Mouse (Mus musculus) MEL (cell line): ENCODE measurements at regions not wholly inside any gene's neighbourhood (a gene's known extent, or its start where the extent isn't known, plus 50 kb on each side); places are given as distances from the start of the nearest gene placed in this dataset.

Experiments
- CHD1 ChIP-seq: IDR thresholded peaks from 2 replicates; pipeline ENCODE4 v1.6.1; 2012; ENCODE audit warnings: low read depth, mild to moderate bottlenecking, inconsistent platforms, low read length, improper control_type of control experiment
- CHD2 ChIP-seq: IDR thresholded peaks from 2 replicates; pipeline ENCODE4 v1.6.1; 2011; ENCODE audit warnings: low read length, improper control_type of control experiment
- CTCF ChIP-seq, 3 experiments: IDR thresholded peaks in 2 of 3; conservative IDR thresholded peaks in 1 of 3; 2 replicates each; pipeline ENCODE4 v1.5.1; 2011 to 2012; ENCODE audit warnings: low read length in 3 of 3, low read depth in 2 of 3, mild to moderate bottlenecking in 2 of 3, improper control_type of control experiment in 1 of 3, inconsistent platforms in 1 of 3, mixed read lengths in 1 of 3, moderate library complexity in 1 of 3; ENCODE audit not compliant: control insufficient read depth in 1 of 3, insufficient read depth in 1 of 3, poor library complexity in 1 of 3, severe bottlenecking in 1 of 3
- EP300 ChIP-seq, 2 experiments: IDR thresholded peaks; 2 replicates each; pipeline ENCODE4 v1.6.1; 2011; ENCODE audit warnings: improper control_type of control experiment in 2 of 2, low read length in 2 of 2, low read depth in 1 of 2, mild to moderate bottlenecking in 1 of 2
- GABPA ChIP-seq: IDR thresholded peaks from 2 replicates; pipeline ENCODE4 v1.6.1; 2012; ENCODE audit warnings: low read depth, mild to moderate bottlenecking, inconsistent platforms, low read length, improper control_type of control experiment, moderate library complexity
- MAFK ChIP-seq: IDR thresholded peaks from 2 replicates; pipeline ENCODE4 v1.6.1; 2011; ENCODE audit warnings: low read depth, mild to moderate bottlenecking, low read length, improper control_type of control experiment, borderline replicate concordance
- MYC ChIP-seq: IDR thresholded peaks from 2 replicates; pipeline ENCODE4 v1.6.1; 2011; ENCODE audit warnings: low read depth, mild to moderate bottlenecking, low read length, improper control_type of control experiment, moderate library complexity
- POLR2A ChIP-seq, 2 experiments: IDR thresholded peaks; 2 replicates each; pipeline ENCODE4 v1.6.1; 2011 to 2012; ENCODE audit warnings: low read length in 2 of 2, mild to moderate bottlenecking in 2 of 2, control low read depth in 1 of 2, improper control_type of control experiment in 1 of 2, low read depth in 1 of 2, moderate library complexity in 1 of 2; ENCODE audit not compliant: control insufficient read depth in 1 of 2, insufficient read depth in 1 of 2, poor library complexity in 1 of 2
- POLR2AphosphoS2 ChIP-seq: IDR thresholded peaks from 2 replicates; pipeline ENCODE4 v1.6.1; 2011; ENCODE audit warnings: low read length, improper control_type of control experiment

DNA sequence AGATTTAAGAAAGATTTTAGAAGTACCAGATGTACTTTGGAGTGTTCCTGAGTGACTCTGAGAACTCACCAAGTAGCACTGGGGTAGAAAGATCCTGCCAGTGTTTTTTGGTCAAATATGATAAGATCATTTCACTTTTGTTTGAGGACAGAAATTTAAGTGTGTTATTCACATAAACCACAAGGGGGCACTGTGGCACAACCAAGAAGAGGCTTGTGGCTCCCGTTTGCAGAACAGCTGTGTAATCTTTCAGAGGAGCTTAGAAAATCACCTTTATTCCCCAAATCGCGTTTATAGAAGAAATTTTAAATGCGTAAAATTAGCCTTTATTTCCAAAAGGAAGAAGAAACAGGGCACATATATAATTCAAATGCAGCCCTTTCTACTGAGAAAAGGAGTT lies 2308.7 kb downstream of the 4930444P10Rik start:
- TF ChIP-seq MYC (no peak), EP300 (IDR thresholded peaks at IDR 0.05; ENCODE audit: low read depth in 1 of 2, low read length in 2 of 2) (peak in 1 of 2 experiments; percentile 13; a peak in 1 of 4 replicates), MAFK (no peak), CTCF (IDR thresholded peaks at IDR 0.05 in 2 of 3, conservative IDR thresholded peaks at IDR 0.05 in 1 of 3; ENCODE audit: control insufficient read depth in 1 of 3, insufficient read depth in 1 of 3, low read depth in 2 of 3, low read length in 3 of 3, poor library complexity in 1 of 3, severe bottlenecking in 1 of 3) (peak; percentile 62 to 79 (median 65)), GABPA (no peak), CHD1 (no peak), CHD2 (no peak), POLR2AphosphoS2 (no peak), POLR2A (IDR thresholded peaks at IDR 0.05; ENCODE audit: control insufficient read depth in 1 of 2, insufficient read depth in 1 of 2, low read depth in 1 of 2, low read length in 2 of 2, poor library complexity in 1 of 2) (no peak)
